Mouse (Mus musculus) spleen, postnatal 10 days (tissue): Measurements from ENCODE around the gene Neurl4.

Experiments
- DNase-seq, 2 experiments: peaks; one replicate each; pipeline ENCODE4 v3.0.0; 2021 to 2022; ENCODE audit warnings: low spot score in 2 of 2

The Neurl4 gene

DNA sequence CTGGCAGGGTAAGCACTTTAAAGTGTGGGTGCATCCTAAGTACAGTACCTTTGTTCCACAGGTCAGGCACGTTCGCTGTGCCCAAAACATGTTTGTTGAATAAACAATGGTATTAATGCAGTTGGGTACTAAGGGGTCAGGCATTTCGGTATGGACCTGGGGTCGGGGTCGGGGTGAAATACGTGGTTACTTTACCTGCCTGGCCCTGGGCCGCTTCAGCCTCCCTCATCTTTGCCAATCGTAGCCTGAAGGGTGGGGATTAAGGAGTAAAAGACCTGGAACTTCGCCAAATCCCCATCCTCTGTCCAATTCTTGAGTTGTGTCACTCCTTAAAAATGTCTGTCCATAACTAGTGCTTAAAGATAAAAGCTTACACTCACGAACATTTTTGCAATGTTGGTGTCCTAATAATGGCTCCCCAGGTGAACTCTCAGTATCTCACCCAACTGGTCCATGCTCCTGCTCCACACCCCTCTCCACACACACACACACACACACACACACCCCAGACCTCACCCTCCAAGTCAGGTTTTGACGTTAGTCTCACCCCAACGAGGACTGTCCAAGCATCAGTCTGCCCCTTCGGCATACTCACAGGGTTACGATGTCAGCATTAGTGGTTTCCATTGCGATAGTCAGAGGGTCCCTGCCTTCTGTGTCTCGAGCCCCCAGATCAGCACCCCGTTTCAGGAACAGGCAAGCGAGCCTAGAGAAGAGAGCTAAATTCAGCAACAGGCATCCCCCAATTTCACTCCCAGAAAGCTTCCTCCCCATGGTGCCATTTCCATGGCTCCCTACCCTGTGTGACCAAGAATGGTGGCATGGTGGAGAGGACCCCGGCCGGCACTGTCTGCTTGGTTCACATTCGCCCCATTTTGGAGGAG, 18.8 kb upstream of the Neurl4 start:
- DNase-seq = no peak

DNA sequence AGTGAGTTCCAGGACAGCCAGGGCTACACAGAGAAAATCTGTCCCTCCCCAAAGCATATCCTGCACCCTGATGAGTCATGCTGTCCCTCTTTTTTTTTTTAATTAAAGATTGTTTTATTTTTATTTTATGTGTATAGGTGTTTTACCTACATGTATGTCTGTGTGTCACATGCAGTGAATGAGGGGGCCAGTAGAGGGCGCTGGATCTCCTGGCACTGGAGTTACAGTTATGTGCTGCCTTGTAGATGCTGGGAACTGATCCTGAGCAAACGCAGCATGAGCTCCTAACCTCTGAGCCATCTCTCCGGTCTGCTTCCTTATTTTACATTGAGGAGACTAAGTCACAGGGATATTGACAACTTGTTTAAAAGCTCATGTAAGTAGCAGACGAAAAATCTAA, 17.8 kb upstream of the Neurl4 start:
- DNase-seq = peak in 1 of 2 experiments; percentile 79

DNA sequence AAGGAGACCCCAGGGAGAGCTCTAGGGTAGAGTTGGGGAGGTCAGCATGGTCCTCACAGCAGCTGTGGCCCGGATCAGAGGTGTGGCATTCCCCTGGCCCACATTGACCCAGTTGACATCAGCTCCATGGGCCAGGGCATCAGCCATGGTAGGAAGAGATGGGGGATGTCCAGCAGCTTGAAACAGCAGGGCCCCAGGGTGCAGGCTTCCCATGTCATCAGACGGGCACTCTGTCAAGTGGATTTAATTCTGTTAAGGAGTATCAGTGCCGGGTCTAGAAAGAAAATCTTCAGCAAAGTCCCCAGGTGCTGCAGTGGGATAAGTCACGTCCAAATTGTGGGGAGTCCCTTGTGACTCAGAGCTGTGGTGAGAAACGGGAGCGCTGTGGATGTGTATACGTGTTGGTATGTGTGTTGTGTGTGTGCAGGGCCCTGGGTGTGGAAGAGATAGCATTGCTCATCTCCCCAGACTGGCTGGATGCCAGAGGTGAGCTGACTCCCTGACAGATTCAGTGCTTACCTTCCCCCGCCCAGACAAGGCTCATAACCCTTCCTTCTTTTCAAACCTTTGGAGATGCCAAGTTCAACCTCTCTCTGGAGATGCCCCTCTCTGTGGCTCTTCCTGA, 17.2 kb upstream of the Neurl4 start:
- peak in 1 of 2 experiments; percentile 45 for DNase-seq

DNA sequence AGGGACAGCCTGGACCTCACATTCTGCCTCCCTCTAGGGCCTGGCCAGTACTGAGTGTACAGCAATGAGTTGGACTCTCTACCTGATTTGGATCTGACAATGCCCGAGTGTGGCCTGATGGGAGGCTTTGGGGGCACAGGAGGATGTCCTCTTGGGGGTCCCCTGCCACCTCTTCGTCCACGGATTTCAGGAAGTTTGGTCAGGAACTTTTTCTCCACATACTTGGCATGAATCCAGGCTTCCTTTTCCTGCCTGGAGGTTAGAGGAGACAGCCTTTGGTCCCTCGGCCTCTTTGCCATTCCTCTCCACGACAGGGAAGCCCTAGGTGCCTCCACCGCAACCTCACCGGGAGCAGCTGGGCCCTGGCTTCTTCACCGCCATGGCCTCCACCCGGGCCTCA, 16.6 kb upstream of the Neurl4 start:
- no peak for DNase-seq

DNA sequence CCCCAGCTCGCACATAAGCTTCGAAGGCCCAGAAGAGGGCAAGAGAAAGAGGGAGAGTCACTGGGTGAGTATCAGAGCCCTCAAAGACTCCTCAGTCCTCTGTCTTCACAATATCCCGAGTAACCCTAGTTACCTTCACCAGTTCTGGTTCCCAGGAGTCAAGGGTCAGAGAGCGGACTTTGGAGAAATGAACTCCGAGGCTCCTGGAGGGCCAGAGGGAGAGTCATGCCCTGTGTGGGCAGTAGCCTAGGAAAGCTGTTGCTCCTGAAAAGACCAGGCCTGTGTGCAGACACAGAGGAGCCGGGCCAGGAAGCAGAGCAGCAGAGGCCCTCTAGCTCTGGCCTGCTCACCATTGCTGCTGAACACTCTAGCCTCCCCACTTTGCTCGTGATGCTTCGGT, 16.2 kb upstream of the Neurl4 start:
- DNase-seq = no peak

DNA sequence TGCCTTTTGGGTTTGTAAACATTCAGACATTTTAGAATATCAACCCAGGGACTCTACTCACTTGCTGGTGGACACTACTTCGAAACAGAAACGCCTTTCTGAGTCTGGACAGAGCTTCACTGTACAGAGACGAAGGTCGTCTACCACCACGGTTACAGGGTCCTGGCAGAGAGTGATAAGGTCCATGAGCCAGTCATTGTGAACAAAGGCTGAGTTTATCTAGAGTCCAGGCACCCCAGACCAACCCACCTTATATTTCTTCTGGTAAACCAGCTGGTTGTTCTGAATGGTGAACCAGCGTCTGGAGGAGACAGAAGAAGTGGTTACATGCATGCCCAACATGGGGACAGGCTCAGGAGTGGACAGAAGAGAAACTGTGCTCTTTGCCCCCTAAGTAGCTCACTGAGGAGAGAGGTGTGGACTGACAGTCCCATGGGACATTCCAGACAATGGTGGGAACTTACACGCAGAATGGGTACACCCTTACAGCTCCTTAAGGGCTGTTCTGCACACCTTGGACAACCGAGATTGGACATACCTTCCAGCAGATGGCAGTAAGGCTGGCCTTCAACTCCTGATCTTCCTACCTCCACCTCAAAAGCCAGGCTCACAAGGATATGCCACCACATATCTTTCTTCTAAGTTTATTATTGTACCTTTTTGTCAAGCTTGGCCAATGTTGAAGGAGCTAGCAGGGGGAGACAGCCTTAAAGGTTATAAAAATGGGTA, 13.8 kb upstream of the Neurl4 start:
- no peak for DNase-seq

DNA sequence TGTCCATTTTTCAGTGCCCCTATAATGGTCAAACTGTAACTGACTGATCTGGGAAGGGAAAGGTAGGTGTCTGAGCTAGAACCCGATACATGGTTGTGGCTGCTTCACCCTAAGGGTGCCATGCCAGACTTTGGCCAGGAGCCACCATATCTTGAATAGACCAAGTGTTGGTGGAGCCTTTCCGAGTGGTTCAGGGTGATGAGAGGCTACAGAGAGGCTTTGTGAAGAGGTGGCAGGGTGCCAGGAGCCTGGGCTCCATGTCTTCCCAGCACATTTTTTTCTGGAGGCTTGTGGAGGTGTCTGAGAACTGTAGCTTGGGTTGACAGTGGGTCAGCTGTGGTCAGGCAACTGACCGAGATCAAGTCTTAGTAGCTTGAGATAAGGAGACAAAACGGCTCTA, 9.4 kb upstream of the Neurl4 start:
- peak in 1 of 2 experiments; percentile 68 for DNase-seq

DNA sequence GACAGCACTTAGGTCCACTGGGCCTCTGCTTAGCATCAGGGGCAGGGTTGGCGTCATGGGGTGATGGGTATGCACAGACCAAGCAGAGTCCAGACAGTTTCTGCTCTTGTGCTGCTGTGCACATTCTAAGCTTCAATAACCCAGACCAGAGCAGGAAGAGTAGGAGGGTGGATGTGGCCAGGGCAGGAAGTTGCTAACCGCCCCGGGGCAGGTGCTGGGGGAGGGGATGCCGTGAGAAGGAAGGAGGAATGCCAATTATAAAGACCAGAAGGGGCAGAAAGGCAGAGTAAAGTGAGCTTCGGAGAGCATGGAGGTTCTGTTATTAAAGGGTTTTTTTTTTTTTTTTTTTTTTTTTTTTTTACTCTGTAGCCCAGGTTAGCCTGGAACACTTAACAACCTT, 6.2 kb upstream of the Neurl4 start:
- peak in 1 of 2 experiments; percentile 76 for DNase-seq

DNA sequence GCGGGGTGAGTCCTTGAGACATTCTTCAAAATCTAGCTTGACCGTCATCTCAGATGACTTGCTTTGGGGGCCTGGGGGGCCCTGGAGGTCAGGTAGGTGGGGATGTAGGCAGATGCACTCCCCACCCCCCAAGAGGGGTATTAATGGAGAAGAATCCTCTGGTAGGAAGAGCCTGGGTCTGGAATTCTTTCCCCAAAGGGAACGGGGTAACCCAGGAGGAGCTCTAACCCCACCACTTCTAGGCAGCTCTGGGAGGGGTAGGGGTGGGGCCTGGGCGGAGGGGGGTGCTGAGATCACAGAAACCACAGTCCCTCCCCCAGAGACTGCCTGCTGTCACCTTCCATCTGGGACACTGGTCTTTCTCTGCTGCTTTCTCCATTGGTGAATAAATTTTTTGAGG, 5.6 kb upstream of the Neurl4 start, which contains the start of gene Acap1:
Gene Acap1, minus strand, starts transcription at position 249 of the 400 bp plus-strand sequence.
- peak in 1 of 2 experiments; percentile 63 for DNase-seq

DNA sequence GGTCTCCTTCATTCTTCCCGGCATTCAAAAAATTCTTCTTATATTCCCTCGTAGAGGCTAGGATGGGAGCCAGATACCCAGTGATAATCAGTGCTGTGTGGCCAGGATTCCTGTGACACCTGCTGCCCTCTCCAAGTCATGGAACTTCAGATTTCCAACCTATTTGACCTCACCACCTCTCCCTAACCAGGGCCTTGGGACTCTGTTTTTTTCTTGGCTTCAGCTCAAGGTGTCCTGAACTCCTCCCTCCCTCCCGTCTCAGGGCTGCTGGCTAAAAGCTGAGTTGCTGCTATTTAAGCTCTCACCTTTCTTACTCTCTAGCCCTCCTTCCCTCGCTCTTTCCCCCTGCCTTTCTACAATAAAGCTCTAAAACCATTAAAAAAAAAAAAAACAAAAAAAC, 1.0 kb upstream of the Neurl4 start:
- no peak for DNase-seq

DNA sequence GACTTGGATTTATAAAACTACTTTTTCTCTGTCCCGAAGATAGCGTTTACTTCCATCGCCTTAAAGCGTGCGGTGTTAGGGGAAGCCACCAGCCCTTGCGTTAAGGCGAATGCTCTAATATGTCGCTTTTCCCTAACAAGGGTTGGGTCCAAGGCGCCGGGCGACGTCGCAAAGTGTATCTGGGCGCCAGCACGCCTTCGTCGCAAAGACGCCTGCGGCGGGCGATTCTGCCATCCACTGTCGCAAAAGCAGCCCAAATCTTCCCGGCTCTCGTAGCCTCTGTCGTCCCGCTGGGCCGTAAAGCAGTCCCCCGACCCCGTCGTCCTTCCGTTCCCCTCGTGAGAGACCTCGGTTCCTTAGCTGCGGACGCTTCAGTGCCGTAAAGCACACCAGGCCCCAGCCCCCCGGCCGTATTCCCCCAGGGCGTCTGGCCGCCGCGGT, 554 bp downstream of the Neurl4 start:
- DNase-seq = peak; percentile 90 to 92

DNA sequence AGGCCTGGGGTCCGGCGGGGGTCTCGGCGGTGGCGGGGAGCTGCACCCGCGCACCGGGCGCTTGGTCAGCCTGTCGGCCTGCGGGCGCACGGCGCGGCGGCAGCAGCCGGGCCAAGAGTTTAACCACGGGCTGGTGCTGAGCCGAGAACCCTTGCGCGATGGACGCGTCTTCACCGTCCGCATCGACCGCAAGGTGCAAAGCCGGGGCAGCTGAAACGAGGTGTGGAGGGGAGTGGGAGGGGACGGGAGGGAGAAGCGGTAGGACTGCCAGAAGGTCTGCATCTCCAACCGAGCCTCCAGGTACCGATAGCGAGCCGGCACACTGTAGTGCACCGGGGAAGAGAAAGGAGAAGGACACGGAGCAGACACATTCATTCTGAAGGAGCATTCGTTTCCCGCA, 1.1 kb downstream of the Neurl4 start:
- peak; percentile 50 to 68 for DNase-seq

DNA sequence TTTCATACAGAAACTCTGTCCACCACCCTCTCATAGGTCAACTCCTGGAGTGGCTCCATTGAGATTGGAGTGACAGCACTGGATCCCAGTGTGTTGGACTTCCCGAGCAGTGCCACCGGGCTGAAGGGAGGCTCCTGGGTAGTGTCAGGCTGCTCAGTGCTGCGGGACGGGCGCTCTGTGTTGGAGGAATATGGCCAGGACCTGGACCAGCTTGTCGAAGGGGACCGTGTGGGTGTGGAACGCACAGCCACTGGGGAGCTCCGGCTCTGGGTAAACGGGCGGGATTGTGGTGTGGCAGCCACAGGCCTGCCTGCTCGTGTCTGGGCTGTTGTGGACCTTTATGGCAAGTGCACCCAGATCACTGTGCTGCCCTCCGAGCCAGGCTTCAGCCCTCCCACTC, 2.1 kb downstream of the Neurl4 start:
- no peak for DNase-seq

DNA sequence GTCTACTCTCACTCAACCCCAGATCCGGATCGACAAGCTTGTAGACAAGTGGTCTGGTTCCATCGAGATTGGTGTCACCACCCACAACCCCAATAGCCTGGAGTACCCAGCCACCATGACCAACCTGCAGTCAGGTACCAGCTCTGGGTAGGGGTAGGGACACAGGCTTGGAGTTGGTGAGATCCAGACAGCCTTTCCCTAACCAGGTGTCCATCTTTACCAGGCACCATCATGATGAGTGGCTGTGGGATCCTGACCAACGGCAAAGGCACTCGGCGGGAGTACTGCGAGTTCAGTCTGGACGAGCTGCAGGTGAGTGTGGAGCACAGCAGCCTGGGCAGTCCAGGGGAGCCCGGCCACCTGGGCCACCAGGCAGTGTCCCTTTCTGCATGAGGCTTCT, 3.4 kb downstream of the Neurl4 start:
- DNase-seq = no peak

DNA sequence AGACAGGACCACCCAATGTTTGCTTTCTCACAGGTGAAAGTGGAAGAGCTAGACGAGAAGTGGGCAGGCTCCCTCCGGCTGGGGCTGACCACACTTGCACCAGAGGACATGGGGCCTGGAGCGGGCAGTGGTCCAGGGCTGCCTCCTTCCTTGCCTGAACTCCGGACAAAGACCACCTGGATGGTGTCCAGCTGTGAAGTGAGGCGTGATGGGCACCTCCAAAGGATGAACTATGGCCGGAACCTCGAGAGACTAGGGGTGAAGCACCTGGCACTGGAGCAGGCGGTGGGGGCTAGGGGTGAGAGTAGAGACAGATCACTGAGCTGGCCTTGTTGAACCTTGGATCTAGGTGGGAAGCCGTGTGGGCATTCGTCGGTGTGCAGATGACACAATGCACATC, 7.8 kb downstream of the Neurl4 start:
- DNase-seq = no peak

DNA sequence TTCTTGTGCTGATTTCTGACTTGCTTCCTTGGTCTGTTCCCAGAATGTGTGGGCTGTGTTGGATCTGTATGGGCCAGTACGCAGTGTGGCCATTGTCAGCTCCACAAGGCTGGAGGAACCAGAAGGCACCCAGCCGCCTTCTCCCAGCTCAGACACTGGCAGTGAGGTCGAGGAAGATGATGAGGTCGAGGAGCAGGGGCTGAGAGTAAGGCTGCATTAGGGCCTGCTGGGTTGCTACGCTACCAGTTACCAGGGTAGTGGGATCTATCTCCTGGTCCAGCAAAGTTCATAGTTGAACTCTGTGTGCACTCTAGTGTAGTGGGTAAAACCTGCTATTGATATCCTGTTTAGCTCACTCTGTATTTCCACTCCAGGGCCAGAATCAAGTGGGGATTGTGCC, 8.3 kb downstream of the Neurl4 start:
- DNase-seq = no peak

DNA sequence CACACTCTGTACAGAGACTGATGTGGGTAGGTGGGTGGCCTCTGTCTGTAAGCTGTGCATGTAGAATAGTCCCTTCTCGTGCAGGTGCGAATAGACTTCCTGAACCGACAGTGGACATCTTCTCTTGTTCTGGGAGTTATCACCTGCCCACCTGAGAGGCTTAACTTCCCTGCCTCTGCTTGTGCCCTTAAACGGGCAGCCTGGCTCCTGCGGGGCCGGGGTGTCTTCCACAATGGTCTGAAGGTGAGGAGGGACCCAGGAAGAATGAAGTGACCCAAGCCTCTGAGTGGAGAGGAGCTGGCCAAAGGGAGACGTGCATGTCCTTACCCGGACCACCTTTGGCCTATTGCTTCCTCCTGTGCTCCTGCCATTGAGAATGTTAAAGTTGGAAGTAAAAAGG, 9.3 kb downstream of the Neurl4 start:
- no peak for DNase-seq

DNA sequence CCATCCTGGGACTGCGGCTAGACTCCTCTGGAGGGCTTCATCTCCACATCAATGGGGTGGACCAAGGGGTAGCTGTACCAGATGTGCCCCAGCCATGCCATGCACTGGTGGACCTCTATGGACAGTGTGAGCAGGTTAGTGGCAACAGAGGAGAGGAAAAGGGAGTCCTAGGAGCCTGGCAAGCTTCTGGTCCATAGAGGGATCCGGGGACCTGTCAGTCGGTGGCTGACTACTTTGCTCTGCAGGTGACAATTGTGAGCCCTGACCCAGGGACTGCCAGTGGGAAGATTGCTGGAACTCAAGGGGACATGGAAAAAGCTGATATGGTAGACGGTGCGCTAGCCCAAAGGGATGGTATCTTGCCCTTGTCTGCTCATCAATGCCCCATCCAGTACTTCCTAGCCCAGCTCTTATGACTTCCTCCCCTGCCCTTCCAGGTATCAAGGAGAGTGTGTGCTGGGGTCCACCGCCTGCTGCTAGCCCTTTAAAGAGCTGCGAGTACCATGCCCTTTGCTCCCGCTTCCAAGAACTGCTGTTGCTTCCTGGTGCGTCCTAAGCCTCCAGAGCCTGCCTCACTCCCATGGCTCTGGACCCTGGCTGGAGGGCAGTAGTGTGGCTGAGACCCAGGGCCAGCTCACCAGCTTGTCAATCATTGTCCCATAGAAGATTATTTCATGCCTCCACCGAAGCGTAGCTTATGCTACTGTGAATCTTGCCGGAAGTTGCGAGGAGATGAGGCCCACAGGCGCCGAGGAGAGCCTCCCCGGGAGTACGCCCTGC, 10.1 kb downstream of the Neurl4 start:
- no peak for DNase-seq

DNA sequence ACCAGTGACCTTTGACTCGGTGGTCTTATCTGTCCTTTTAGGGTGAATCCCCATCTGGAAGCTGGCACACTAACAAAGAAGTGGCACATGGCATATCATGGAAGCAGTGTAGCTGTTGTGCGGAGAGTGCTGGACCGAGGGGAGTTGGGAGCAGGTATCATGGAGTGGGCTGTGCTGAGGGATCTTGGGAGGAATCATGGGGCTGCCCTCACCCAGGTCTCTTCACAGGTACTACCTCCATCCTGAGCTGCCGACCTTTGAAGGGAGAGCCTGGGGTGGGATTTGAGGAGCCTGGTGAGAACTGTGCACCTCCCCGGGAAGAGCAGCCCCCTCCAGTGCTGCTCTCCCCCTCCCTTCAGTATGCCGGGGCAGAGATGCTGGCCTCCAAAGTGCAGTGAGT, 10.8 kb downstream of the Neurl4 start:
- DNase-seq = no peak

DNA sequence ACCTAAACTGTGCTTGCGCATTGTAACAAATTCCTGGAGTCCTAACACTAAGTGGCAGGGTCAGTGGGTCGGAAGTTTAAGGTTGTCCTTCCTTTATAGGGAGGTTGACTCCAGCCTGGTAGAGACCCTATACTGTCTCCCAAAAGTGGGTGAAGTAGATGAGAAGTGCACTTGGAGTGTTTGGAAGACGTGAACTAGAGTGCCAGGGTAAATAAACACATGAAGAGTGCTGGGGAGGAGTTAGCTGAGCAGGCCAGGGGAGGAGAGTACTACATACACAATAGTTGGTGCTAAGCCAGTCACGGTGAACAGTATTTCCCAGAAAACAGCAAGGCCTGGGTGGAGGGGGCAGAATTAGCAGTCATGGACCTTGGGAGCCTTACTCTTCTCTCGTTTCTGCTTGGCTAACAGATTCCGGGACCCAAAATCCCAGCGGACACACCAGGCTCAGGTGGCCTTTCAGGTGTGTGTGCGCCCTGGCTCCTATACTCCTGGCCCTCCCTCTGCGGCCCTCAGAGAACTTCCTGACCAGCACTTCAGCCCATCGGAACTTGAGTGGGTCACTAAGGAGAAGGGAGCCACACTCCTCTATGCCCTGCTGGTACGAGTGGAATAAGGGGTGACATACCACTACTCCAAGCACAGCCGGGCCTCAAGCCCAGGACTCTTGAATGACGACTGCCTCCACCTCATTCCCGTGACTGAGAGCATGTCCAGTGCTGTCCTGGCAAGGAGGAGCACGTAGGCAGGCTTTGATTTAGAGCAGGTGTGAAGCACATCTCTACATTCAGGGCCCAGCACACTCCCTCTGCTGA, 12.1 kb downstream of the Neurl4 start:
- no peak for DNase-seq
